Mouse (Mus musculus): ENCODE measurements around the gene Ahrr. TPM values are rescaled to one million over a fixed set of nuclear protein-coding genes. Genes with fewer than 3 reads are reported as not detected.

The Ahrr gene
- polyA plus RNA-seq (2014; fragmentation: Illumina TruSeq; extraction: RNeasy Lipid Tissue Mini Kit (QIAGEN cat#74804); ENCODE audit: low read depth, low replicate concordance), result 0.20 TPM

GRCm38 (mm10) chr13:74292167-74292566, at the start of gene Ahrr:
Ahrr (minus strand) TSS chr13:74292331.

GRCm38 (mm10) chr13:74317170-74317849, 25.2 kb upstream of the Ahrr start, which contains the start of gene Pdcd6:
Pdcd6 (minus strand) TSS chr13:74317580.

GRCm38 (mm10) chr13:74208317-74208985, 83.7 kb downstream of the Ahrr start, which contains the start of gene Exoc3:
Exoc3 (minus strand) TSS chr13:74208732.

Other genes with a start within 250 kb of the Ahrr start
- gene Cep72, start 230.0 kb downstream of the Ahrr start, polyA plus RNA-seq (2014; fragmentation: Illumina TruSeq; extraction: RNeasy Lipid Tissue Mini Kit (QIAGEN cat#74804); ENCODE audit: low read depth, low replicate concordance), result 6.2 TPM
- 5.0 TPM for gene Slc9a3, start 170.9 kb downstream of the Ahrr start, polyA plus RNA-seq (2014; fragmentation: Illumina TruSeq; extraction: RNeasy Lipid Tissue Mini Kit (QIAGEN cat#74804); ENCODE audit: low read depth, low replicate concordance)
- gene Exoc3, start 83.6 kb downstream of the Ahrr start, polyA plus RNA-seq (2014; fragmentation: Illumina TruSeq; extraction: RNeasy Lipid Tissue Mini Kit (QIAGEN cat#74804); ENCODE audit: low read depth, low replicate concordance), result 26.5 TPM
- gene Pdcd6, start 25.2 kb upstream of the Ahrr start, polyA plus RNA-seq (2014; fragmentation: Illumina TruSeq; extraction: RNeasy Lipid Tissue Mini Kit (QIAGEN cat#74804); ENCODE audit: low read depth, low replicate concordance), result 112 TPM
- gene Sdha, start 57.9 kb upstream of the Ahrr start, polyA plus RNA-seq (2014; fragmentation: Illumina TruSeq; extraction: RNeasy Lipid Tissue Mini Kit (QIAGEN cat#74804); ENCODE audit: low read depth, low replicate concordance), result 230 TPM
- gene Ccdc127, start 58.0 kb upstream of the Ahrr start, polyA plus RNA-seq (2014; fragmentation: Illumina TruSeq; extraction: RNeasy Lipid Tissue Mini Kit (QIAGEN cat#74804); ENCODE audit: low read depth, low replicate concordance), result 28.2 TPM
- gene Lrrc14b, start 71.7 kb upstream of the Ahrr start, polyA plus RNA-seq (2014; fragmentation: Illumina TruSeq; extraction: RNeasy Lipid Tissue Mini Kit (QIAGEN cat#74804); ENCODE audit: low read depth, low replicate concordance), result 0.79 TPM
- 3.9 TPM for gene Zfp72, start 98.5 kb upstream of the Ahrr start, polyA plus RNA-seq (2014; fragmentation: Illumina TruSeq; extraction: RNeasy Lipid Tissue Mini Kit (QIAGEN cat#74804); ENCODE audit: low read depth, low replicate concordance)
- 28.1 TPM for gene Ftl1-ps1, start 107.4 kb upstream of the Ahrr start, polyA plus RNA-seq (2014; fragmentation: Illumina TruSeq; extraction: RNeasy Lipid Tissue Mini Kit (QIAGEN cat#74804); ENCODE audit: low read depth, low replicate concordance)
- gene Zfp825, start 201.7 kb upstream of the Ahrr start, polyA plus RNA-seq (2014; fragmentation: Illumina TruSeq; extraction: RNeasy Lipid Tissue Mini Kit (QIAGEN cat#74804); ENCODE audit: low read depth, low replicate concordance), result 10.8 TPM